Mouse (Mus musculus) neural tube, embryonic 14.5 days (tissue): ENCODE measurements around the gene Xcl1. TPM values are rescaled to one million over a fixed set of nuclear protein-coding genes. Genes with fewer than 3 reads are reported as not detected.

ENCODE experiments used
- ATAC-seq: fragments of 200-750 bp; cut with Nextera tagmentation; 2 replicates; pipeline ENCODE4 v1.8.0; 2017; ENCODE audit warnings: low read depth, mild to moderate bottlenecking, moderate TSS enrichment, moderate library complexity
- H3K27ac ChIP-seq: fragments of 300-500 bp; sonication (generic); 2 replicates; pipeline ENCODE4 v1.5.1; 2014; ENCODE audit warnings: low read depth, mild to moderate bottlenecking, control low read depth, low read length, moderate library complexity, mixed read lengths
- H3K27me3 ChIP-seq: fragments of 300-500 bp; sonication (generic); 2 replicates; pipeline ENCODE4 v1.6.1; 2014; ENCODE audit warnings: low read length; ENCODE audit not compliant: control insufficient read depth, insufficient read depth
- H3K36me3 ChIP-seq: fragments of 300-500 bp; sonication (generic); 2 replicates; pipeline ENCODE4 v1.6.1; 2014; ENCODE audit warnings: low read length, mixed read lengths; ENCODE audit not compliant: control insufficient read depth, insufficient read depth
- H3K4me1 ChIP-seq: fragments of 300-500 bp; sonication (generic); 2 replicates; pipeline ENCODE4 v1.6.1; 2014; ENCODE audit warnings: low read length; ENCODE audit not compliant: control insufficient read depth, insufficient read depth
- H3K4me2 ChIP-seq: fragments of 300-500 bp; sonication (generic); 2 replicates; pipeline ENCODE4 v1.6.1; 2014; ENCODE audit warnings: mild to moderate bottlenecking, low read depth, low read length, control low read depth
- H3K4me3 ChIP-seq: fragments of 300-500 bp; sonication (generic); 2 replicates; pipeline ENCODE4 v1.5.1; 2014; ENCODE audit warnings: low read depth, low read length, control low read depth, mixed read lengths
- H3K9ac ChIP-seq: fragments of 300-500 bp; sonication (generic); replicated peaks from 2 replicates; pipeline ENCODE4 v1.6.1; 2014; ENCODE audit warnings: low read depth, mild to moderate bottlenecking, control low read depth, low read length, mixed read lengths
- H3K9me3 ChIP-seq: fragments of 300-500 bp; sonication (generic); 2 replicates; pipeline ENCODE4 v1.6.1; 2016; ENCODE audit warnings: low read length; ENCODE audit not compliant: control insufficient read depth
- WGBS: fragments of 180-500 bp; shearing (Covaris S2); extraction: QIAGEN DNeasy Blood & Tissue Kit; methylation state at CpG from one replicate; pipeline ENCODE4 v1.1.7; 2014; 5-methylcytosine and 5-hydroxymethylcytosine counted together
- polyA plus RNA-seq: library from polyadenylated mRNA; unstranded; fragments of >200 nt; fragmentation: Nextera tagmentation; extraction: Ambion mirVana; gene quantifications from 2 replicates; pipeline ENCODE4 v1.2.1, GENCODE M21; 2014

Xcl1 gene
- polyA plus RNA-seq, 1 experiment from 2014 or later: not detected

- WGBS: 24% methylated on average over 5 of the region's 5 CpGs
- H3K4me2 ChIP-seq: no peak overlapping the region
- peak; percentile 25 for ATAC-seq
- H3K9me3 ChIP-seq: no peaks in the 10 kb centered on the region
- no peaks in the 10 kb centered on the region for H3K27me3 ChIP-seq
- no peak overlapping the region for H3K4me3 ChIP-seq
- H3K4me1 ChIP-seq: peaks cover 7% of the 10 kb centered on the region
- no peaks in the 10 kb centered on the region for H3K36me3 ChIP-seq
- no peak overlapping the region for H3K9ac ChIP-seq
- no peak overlapping the region for H3K27ac ChIP-seq
Measured at GRCm38 (mm10) chr1:164897163-164897817, 38.0 kb downstream of the Xcl1 start.

GRCm38 (mm10) chr1:164896211-164897145, 38.8 kb downstream of the Xcl1 start:
- Histone ChIP-seq H3K9me3 (no peaks in the 10 kb centered on the region), H3K4me1 (peaks cover 7% of the 10 kb centered on the region), H3K9ac (no peak overlapping the region), H3K4me2 (no peak overlapping the region), H3K27ac (0 out of 2 replicates have a peak overlapping the region, but pooled peaks have one; percentile 16), H3K36me3 (no peaks in the 10 kb centered on the region), H3K4me3 (no peak overlapping the region), H3K27me3 (no peaks in the 10 kb centered on the region)
- no peak for ATAC-seq
- WGBS: 52% methylated on average over 16 of the region's 16 CpGs

DNA sequence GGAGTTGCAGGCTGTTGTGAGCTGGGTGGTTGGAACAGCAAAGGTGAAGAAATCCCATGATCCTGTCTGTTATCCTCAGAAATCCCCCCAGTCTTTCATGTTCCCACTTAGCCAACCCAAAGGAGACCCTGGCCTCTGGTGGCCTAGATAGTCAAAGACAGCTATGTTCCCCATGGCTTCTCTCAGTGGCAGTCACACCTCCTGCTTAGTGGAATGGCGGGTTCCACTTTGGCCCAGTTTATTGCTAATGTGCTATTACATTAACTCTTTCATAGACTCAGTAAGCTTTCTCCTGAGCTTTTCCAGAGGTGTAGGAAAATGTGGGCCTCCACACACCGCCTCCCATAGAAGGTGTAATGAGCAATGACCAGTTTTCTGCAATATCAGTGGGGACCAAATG, 39.5 kb downstream of the Xcl1 start:
- Histone ChIP-seq H3K4me2 (no peak overlapping the region), H3K36me3 (no peaks in the 10 kb centered on the region), H3K4me1 (peaks cover 7% of the 10 kb centered on the region), H3K9me3 (no peaks in the 10 kb centered on the region), H3K27me3 (no peaks in the 10 kb centered on the region), H3K9ac (no peak overlapping the region), H3K27ac (0 out of 2 replicates have a peak overlapping the region, but pooled peaks have one; percentile 3), H3K4me3 (no peak overlapping the region)
- no peak for ATAC-seq
- 57% methylated on average over 2 of the region's 2 CpGs for WGBS

DNA sequence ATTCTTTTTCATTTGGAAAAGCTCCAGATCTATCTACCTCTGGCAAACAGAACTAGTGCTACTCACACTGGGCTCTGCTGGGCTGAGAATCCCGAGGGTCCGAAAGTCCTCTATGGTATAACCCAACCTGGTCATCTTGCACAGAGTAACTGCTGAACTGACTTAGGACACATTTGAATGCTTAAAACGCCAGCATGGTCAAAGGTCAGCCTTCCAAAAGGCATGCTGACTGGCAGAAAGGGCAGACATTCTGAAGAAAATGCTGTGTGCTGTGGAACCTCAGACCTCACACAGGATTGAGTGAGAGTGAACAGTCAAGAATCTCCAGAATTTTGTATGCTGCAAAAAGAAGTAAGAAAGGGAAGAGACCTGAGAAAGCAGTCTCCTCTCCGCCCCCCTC, 45.0 kb downstream of the Xcl1 start:
- H3K36me3 ChIP-seq: no peaks in the 10 kb centered on the region
- WGBS: 81% methylated on average over 4 of the region's 4 CpGs
- H3K4me1 ChIP-seq: no peaks in the 10 kb centered on the region
- no peak overlapping the region for H3K4me3 ChIP-seq
- no peaks in the 10 kb centered on the region for H3K27me3 ChIP-seq
- no peak overlapping the region for H3K4me2 ChIP-seq
- H3K9me3 ChIP-seq: no peaks in the 10 kb centered on the region
- no peak overlapping the region for H3K9ac ChIP-seq
- no peak overlapping the region for H3K27ac ChIP-seq
- ATAC-seq: no peak

DNA sequence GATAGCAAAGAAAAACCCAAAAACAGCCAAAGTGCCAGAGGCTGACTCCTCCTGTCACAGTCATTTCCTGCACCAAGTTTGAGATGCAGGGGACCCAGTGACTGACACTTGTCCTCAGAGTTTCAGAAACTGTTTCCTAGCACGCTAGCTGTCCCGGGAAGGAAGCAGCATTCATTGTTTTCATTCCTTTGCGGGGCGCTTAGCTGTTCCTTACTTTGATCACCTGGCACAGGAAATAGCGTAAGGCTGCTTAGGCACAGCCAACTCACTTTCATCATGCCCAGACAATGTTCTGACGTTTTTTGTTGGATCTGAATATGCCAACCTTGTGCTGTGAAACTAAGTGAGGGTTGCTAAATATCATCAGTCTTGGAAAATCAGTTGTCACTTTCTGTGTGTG, 46.8 kb downstream of the Xcl1 start:
- Histone ChIP-seq H3K9me3 (no peaks in the 10 kb centered on the region), H3K36me3 (no peaks in the 10 kb centered on the region), H3K4me3 (no peak overlapping the region), H3K27ac (no peak overlapping the region), H3K4me1 (no peaks in the 10 kb centered on the region), H3K9ac (no peak overlapping the region), H3K27me3 (no peaks in the 10 kb centered on the region), H3K4me2 (no peak overlapping the region)
- 73% methylated on average over 6 of the region's 6 CpGs for whole genome bisulfite sequencing
- no peak for ATAC-seq

GRCm38 (mm10) chr1:164887775-164888174, 47.6 kb downstream of the Xcl1 start:
- no peak overlapping the region for H3K4me2 ChIP-seq
- H3K4me3 ChIP-seq: no peak overlapping the region
- no peak overlapping the region for H3K9ac ChIP-seq
- H3K36me3 ChIP-seq: no peaks in the 10 kb centered on the region
- H3K9me3 ChIP-seq: no peaks in the 10 kb centered on the region
- WGBS: 90% methylated on average over 2 of the region's 2 CpGs
- no peaks in the 10 kb centered on the region for H3K27me3 ChIP-seq
- ATAC-seq: no peak
- no peaks in the 10 kb centered on the region for H3K4me1 ChIP-seq
- H3K27ac ChIP-seq: no peak overlapping the region

DNA sequence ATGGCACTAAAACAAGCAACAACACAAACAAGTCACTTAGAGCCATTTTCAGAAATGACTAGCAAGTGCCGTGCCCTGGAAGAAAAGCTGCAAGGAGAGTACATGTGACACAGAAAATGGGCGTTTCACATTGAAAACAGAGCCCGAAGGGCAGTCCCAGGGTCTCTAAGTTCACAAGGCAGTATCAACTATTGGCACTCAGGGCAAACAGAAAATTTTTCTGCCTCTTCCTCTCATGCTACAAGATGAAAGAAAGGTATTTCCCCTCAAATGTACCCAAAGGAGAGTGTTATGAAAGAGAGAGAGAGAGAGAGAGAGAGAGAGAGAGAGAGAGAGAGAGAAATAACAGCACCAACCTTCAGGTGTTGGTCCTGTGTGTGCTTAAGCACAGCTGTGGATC, 53.4 kb downstream of the Xcl1 start:
- no peaks in the 10 kb centered on the region for H3K36me3 ChIP-seq
- H3K9me3 ChIP-seq: no peaks in the 10 kb centered on the region
- no peaks in the 10 kb centered on the region for H3K27me3 ChIP-seq
- no peak overlapping the region for H3K9ac ChIP-seq
- WGBS: 63% methylated on average over 3 of the region's 3 CpGs
- H3K4me3 ChIP-seq: no peak overlapping the region
- no peak for ATAC-seq
- no peaks in the 10 kb centered on the region for H3K4me1 ChIP-seq
- no peak overlapping the region for H3K27ac ChIP-seq
- H3K4me2 ChIP-seq: no peak overlapping the region
